Mouse (Mus musculus) gastrocnemius, postnatal 14 days (tissue): ENCODE data around the gene Nexmif. TPM values are rescaled to one million over a fixed set of nuclear protein-coding genes. Genes with fewer than 3 reads are reported as not detected.
"Not testable (repeated sequence)": the region's sequence is repeated elsewhere in the genome, so short reads cannot be mapped to it uniquely, and the experiment has no call there.

Experiments used
- DNase-seq: peaks from one replicate; pipeline ENCODE4 v3.0.0; 2021; ENCODE audit warnings: mixed read lengths
- intact Hi-C: fragments of 180-260 bp; cut with DNase I; formaldehyde crosslinking; loops from one replicate; pipeline ENCODE4 v1.15.1; 2025; ENCODE audit warnings: low total_unique reads
- long read RNA-seq, 2 experiments: library from polyadenylated mRNA; stranded (forward); transcript quantifications; one replicate each; pipeline ENCODE4 v2.0.0; 2021
- microRNA-seq, 2 experiments: library from miRNA; unstranded; fragments of <30 nt; microRNA quantifications; one replicate each; pipeline ENCODE4 v1.2.0; 2021
- total RNA-seq, 2 experiments: library from RNA; stranded (reverse); gene quantifications; 2 replicates each; pipeline ENCODE4 v1.2.3; 2021

Nexmif gene
- under 1 TPM; 0.13 to 0.25 TPM for total RNA-seq
- long read RNA-seq, experiment 1, partial matches to known transcripts = 0 of 1 reads
- long read RNA-seq, experiment 1, other reads (novel, unspliced or antisense) = 1 of 1 reads
- long read RNA-seq, experiment 2 = 0 reads

- intact Hi-C loops = no loop called here
- peak; percentile 16 for DNase-seq
These were observed at the start of gene Nexmif for GRCm38 (mm10) chrX:104200736-104201591. Gene Nexmif (minus strand): TSS chrX:104201185.

DNA sequence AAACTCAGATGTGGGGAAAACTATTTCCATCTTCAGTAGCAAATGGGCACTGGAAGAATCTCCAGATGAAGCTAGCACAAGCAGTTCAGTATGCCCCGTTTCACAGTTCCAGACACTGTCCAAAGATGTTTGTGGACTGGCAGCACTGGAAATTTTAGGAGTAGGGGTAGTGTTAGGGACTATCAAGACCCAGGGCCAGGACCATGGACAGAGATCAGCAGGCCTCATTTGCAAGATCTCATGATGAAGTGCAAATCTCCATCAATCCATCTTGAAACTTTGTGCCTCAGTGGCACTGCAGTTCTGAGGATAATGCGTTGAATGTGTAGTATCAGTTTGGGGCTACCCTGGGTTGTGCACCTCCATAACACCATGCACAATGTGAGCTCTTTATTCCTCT, 7.7 kb upstream of the Nexmif start:
- intact Hi-C loops = no loop called here
- peak; percentile 6 for DNase-seq

DNA sequence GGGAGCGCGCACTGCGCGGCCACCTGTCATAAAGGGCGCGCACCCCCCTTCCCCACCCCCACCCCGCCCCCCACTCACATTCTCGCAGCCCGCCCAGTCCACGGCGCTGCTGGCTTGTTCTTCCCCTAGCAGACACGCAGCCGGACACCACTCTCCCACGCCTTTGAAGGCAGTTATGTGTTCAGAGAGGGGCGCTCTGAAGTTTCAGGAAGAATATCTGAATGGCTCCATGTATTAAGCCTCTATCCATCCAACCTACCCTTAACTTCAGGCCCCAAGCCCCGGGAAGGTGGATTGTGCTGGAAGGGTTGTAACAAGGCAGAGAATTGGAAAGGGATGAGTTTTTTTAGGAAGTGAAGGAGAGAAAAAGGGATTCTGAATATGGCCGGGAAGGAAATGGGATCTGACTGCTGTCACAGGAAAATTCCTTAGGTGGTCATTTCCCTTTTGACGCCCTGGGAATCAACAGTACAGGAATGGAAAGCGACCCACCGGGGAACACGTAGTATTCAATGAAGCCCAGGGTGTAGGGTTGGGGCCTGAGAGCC, 681 bp upstream of the Nexmif start:
- DNase-seq = no peak
- intact Hi-C loops = no loop called here

GRCm38 (mm10) chrX:104200388-104200735, 623 bp downstream of the Nexmif start:
- intact Hi-C loops = no loop called here
- DNase-seq = no peak

DNA sequence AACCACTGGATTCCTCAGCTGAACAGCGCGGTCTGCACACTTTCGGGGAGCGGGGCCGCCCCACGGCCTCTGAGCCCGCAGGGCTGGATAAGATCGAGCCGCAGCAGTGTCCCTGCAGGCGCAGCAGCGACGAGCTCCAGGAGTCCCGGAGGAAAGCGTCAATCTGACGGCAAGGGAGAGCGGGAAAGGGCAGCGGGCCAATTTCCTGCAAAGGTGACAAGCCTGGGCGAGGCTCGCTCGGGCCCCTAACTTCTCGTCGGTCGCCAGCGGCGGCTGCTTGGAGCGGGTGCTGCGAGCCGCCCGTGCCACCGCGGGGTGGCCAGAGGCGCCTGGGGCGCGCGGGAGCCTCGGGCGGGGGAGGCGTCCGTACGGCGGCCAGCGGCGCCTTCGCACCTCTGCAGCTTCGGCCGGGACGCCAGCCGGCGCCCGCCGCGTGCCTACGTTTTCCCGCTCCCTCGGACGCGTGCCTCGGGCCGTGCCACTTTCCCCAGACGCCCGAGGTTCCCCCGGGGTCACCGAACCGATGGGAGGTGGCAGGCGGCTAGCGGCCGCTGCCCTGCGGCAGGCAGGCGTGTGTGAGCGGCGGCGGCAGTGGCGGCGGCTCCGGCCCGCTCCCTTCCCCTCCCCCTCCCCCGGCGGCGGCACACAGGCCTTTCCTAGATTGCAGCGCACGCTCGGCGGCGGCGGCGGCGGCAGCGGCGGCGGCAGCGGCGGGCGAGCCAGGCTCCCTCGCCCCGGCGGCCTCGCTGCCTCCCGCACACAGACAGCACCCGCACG, 1.2 kb downstream of the Nexmif start:
- peak; percentile 29 for DNase-seq
- intact Hi-C loops = no loop called here

- DNase-seq = no peak
- intact Hi-C loops = no loop called here
These were observed 1.9 kb downstream of the Nexmif start for GRCm38 (mm10) chrX:104199070-104199469.

DNA sequence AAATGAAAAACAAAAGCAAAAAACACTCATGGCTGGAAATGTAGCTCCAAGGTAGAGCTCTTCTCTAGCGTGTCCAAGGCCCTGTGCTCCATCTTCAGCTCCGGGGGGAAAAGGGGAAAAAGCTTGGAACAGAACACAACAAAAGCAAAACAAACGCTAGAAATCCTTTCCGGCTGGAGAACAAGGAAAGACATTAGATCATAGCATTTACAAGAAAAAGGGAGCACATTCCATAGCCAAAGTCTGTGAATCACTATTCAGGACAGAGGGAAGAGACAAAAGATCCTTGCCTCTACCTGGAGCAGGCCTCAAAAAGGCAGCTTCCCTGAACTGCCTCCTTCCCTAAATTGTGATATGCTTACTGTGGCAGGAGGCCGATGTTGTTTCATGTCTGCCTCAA, 4.4 kb downstream of the Nexmif start:
- intact Hi-C loops = no loop called here
- no peak for DNase-seq

DNA sequence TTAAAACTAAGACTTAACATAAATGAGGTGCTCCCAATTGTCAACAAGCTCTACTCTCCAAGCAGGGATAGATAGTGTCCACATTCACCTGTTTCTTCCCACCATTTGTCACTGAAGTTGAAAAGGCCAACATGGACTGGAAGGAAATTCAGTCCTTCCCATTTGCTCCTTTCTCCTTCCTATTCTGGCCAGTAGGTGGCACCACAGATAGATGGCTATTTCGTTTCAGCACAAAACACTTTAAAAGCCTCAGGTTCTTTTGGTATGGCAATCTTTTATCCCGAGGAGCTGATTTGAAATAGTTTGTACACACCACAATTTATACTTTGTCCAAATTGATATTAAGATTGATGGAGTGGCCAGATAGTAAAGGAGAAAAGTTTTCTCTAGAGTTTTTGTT, 21.7 kb downstream of the Nexmif start:
- intact Hi-C loops = no loop called here
- DNase-seq = peak; percentile 4

- no peak for DNase-seq
These were observed 50.9 kb downstream of the Nexmif start for GRCm38 (mm10) chrX:104150072-104150471.

GRCm38 (mm10) chrX:104115266-104115665, 85.7 kb downstream of the Nexmif start:
- intact Hi-C loops, DNase-seq: not testable (repeated sequence)

More at GRCm38 (mm10) chrX:104150072-104150471, 50.9 kb downstream of the Nexmif start:
- intact Hi-C loops = no loop called here

- no peak for DNase-seq
- intact Hi-C loops = no loop called here
These were observed 86.4 kb downstream of the Nexmif start for GRCm38 (mm10) chrX:104114596-104114995.

- no peak for DNase-seq
- intact Hi-C loops = no loop called here
These were observed 146.1 kb downstream of the Nexmif start for GRCm38 (mm10) chrX:104054848-104055247.

DNA sequence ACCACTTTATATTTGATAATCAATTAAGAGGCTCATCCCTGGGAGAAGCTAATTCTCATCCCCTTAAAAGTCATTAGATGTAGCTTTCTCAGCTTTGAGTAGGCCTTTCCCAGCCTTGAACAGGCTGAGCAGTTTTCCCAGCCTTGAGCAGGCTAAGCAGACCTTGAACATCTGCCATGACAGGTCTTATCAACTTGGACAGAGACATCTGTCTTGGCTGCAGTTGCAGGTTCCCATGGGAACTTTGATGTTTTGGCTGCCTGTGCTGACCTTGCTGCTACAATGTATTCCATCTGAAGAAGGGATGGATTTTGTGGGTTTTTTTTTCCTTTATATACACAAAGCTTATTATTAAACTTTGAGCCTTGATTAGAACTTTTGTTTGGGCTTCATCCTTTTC, 160.7 kb downstream of the Nexmif start:
- intact Hi-C loops = no loop called here
- DNase-seq = no peak

DNA sequence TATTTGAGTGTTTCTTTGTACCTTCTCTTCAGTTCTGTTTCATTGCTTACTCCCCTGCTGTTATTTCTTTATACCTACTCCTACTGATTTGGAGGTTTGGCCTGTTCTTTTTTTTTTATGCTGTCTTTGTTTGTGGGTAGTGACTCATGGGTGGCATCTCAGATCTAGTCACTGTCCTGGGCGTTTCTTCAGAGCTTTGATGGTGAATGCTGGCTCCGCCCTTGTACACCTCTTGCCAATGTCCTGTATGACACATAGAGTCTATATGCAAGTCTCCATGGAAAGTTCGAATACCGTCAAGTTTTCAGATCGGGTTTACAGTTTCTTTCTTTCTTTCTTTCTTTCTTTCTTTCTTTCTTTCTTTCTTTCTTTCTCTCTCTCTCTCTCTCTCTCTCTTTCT, 167.1 kb downstream of the Nexmif start:
- intact Hi-C loops = no loop called here
- DNase-seq = no peak

DNA sequence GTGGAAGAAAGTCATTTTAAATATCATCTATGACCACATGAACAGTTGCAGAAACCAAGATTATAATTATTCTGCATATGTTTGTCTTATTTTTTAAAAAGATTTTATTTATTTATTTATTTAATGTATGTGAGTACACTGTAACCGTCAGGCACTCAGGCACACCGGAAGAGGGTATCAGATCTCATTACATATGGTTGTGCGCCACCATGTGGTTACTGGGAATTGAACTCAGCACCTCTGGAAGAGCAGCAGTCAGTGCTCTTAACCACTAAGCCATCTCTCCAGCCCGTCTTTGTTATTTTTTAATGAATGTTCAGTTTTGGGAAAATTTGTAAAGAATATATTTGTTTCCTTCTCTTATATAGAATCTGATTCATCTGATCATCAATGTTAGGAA, 168.2 kb downstream of the Nexmif start:
- no peak for DNase-seq
- intact Hi-C loops = no loop called here

Small RNAs within 50 kb of the gene (microRNA-seq; reads per million reads assigned to microRNA genes)
- gene Gm24993 (0 reads per million in 2 experiments), gene Mir672 (33.6 to 38.2 reads per million in 2 experiments)

Other genes starting within 250 kb of the Nexmif start
- 10 to 100 TPM; 19.0 to 19.2 TPM for gene Rlim, start 219.9 kb downstream of the Nexmif start, total RNA-seq
- gene Abcb7, start 212.7 kb upstream of the Nexmif start, total RNA-seq = 10 to 100 TPM; 32.7 to 40.7 TPM